Mouse (Mus musculus) splenic B cell, adult 2 months (primary cell): ENCODE measurements around the gene Aff3.
A peak's percentile ranks its signal among the peaks of the same experiment; 100 is the strongest.

Source experiments
- DNase-seq: peaks from one replicate; pipeline ENCODE4 v3.0.0-alpha.2; 2011; ENCODE audit warnings: low read depth, low spot score
- H3K27me3 ChIP-seq: 2 replicates; pipeline ENCODE4 v1.6.1; 2012; ENCODE audit warnings: mild to moderate bottlenecking, low read length, moderate library complexity, mixed read lengths; ENCODE audit not compliant: control insufficient read depth, poor library complexity, insufficient read depth, severe bottlenecking
- H3K36me3 ChIP-seq: 2 replicates; pipeline ENCODE4 v1.6.1; 2012; ENCODE audit warnings: mild to moderate bottlenecking, low read length, moderate library complexity, mixed read lengths; ENCODE audit not compliant: control insufficient read depth, poor library complexity, insufficient read depth, severe bottlenecking

Aff3 gene

DNA sequence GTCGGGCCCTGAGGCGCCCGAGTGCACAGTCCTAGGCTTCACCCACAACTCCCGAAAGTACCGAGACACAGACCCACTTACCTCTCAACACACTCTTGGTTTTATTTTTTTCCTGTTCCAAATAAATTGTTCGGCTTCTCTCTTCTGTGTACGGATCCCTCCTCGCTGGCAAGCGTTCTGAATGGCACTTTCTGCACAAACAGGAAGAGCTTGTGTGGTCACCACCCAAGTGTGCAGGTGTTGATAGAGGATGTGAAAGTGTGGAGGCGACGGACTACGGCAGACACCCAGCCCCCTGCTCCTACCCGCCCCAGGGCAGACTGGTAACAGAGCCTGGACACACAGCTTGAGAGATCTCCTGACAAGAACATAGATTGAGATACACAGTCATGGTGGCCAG lies at the start of gene Aff3:
Gene Aff3, minus strand, starts transcription at position 179 of the 400 bp plus-strand sequence.
- H3K27me3 ChIP-seq: no peaks in the 10 kb centered on the region
- DNase-seq: peak; percentile 92
- H3K36me3 ChIP-seq: no peaks in the 10 kb centered on the region

GRCm38 (mm10) chr1:38700646-38701045 lies 35.9 kb upstream of the Aff3 start:
- Histone ChIP-seq H3K27me3 (no peaks in the 10 kb centered on the region), H3K36me3 (no peaks in the 10 kb centered on the region)
- no peak for DNase-seq

DNA sequence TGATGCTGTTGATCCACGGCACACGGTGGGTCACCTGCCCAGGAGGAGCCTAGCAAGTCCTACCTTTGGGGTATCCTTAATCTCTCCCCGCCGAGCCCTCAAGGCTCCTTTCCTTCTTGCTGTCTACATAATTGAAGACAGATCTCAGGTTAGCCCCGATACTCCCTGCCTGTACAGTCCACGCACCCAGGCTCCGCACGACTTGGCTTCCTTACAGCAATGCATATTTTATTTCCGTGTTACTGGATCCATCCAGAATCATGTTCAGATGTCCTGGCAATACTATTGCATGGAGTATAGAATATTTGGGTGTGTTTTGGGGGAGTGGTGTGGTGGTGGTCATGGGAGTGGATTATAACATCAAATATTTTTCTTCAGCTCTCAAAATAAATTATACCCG lies 34.5 kb upstream of the Aff3 start:
- no peaks in the 10 kb centered on the region for H3K36me3 ChIP-seq

GRCm38 (mm10) chr1:38695812-38696681 lies 31.3 kb upstream of the Aff3 start:
- no peaks in the 10 kb centered on the region for H3K36me3 ChIP-seq
- peak; percentile 59 for DNase-seq
- no peaks in the 10 kb centered on the region for H3K27me3 ChIP-seq

More for the DNA sequence above, 34.5 kb upstream of the Aff3 start:
- no peak for DNase-seq
- H3K27me3 ChIP-seq: no peaks in the 10 kb centered on the region

DNA sequence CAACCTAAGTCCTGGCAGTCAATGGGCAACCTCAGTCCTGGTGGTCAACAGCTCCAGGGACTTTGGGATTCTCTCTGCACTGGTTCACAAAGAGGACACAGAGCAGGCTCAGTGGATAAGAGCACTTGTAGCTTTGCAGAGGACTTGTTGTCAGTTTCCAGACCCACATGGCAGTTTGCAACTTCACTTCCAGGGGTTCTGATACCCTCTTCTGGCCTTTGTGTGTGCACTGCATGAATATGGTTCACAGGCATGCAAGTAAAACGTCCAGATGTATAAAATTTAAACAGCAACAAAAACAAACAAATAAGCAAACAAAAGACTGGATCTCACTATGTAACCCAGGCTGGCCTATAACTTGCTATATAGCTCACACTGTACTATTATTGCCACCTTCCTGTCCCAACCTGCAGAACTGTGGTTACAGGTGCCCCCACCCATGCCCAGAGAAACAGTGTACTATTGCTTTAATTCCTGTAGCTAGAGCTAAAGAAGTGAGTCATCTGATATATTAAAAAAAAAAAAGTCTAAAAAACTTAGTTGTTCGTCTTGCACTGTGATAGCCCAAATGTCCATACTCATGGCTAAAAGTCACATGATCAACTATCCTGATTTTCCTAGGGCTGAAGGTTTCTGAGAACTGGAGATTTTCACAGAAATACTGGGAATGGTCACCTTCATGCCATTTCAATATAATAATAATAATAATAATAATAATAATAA lies 30.5 kb upstream of the Aff3 start:
- H3K36me3 ChIP-seq: no peaks in the 10 kb centered on the region
- DNase-seq: no peak
- H3K27me3 ChIP-seq: no peaks in the 10 kb centered on the region

DNA sequence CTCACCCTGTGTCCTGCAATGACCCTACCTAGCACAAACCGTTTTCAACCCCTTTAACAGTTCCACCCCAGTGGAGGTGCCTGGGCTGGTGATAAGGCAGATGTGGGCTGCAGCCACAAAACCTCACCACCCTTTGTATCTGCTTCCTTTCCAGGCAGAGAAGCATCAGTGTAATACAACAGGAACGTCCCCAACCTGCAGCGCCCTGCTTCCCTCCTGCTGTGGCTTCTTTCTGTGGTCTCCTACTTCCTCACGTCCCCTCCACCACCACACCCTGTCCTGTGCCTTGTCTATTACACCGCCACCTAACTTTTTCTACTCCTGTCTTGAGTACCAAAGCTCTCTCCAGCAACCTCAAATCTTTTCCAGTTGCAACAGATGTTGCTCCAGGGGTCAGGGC lies 29.4 kb upstream of the Aff3 start:
- no peaks in the 10 kb centered on the region for H3K27me3 ChIP-seq
- no peaks in the 10 kb centered on the region for H3K36me3 ChIP-seq
- peak; percentile 69 for DNase-seq

DNA sequence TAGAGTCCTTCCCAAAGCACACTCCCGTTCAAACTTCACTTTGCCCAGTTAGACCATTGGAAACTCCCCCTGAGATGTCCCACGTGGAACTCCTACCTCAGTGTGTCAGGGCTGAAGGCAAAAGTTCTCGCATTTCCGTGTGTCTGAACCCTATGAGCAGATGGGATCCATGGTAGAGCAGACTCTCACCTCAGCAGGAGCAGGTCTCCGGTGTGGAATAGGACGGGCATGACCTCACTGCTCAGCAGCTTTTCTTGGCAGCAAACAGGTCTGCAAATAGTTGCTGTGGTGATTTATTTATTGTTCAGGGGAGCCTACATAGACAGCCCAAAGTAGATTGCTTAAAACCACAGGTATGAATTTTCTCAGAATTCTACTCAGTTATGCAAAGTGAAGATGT lies 25.7 kb upstream of the Aff3 start:
- H3K36me3 ChIP-seq: no peaks in the 10 kb centered on the region
- H3K27me3 ChIP-seq: no peaks in the 10 kb centered on the region
- no peak for DNase-seq

DNA sequence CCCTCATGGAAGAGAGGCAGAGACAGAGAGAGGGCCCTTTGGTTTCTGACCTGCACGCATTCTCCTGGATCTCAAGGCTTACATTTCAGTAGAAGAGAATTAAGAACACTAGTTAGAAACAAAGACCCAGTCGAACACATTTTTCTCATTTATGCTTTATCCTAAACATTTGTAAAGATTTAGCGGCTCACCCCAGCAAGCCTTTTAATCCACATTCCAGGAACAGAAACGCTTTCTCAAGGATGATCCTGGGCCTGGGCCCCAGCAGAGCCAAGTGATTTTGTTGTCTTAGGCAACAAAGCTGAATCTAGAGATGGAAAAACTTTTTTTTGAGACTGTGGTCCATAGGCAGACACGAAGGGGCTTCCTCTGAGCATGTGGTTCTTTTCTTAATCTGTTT lies 23.5 kb upstream of the Aff3 start:
- Histone ChIP-seq H3K27me3 (no peaks in the 10 kb centered on the region), H3K36me3 (no peaks in the 10 kb centered on the region)
- DNase-seq: no peak

- no peak for DNase-seq
- no peaks in the 10 kb centered on the region for H3K27me3 ChIP-seq
- H3K36me3 ChIP-seq: no peaks in the 10 kb centered on the region
Observed at GRCm38 (mm10) chr1:38685706-38686105, 21.0 kb upstream of the Aff3 start.

DNA sequence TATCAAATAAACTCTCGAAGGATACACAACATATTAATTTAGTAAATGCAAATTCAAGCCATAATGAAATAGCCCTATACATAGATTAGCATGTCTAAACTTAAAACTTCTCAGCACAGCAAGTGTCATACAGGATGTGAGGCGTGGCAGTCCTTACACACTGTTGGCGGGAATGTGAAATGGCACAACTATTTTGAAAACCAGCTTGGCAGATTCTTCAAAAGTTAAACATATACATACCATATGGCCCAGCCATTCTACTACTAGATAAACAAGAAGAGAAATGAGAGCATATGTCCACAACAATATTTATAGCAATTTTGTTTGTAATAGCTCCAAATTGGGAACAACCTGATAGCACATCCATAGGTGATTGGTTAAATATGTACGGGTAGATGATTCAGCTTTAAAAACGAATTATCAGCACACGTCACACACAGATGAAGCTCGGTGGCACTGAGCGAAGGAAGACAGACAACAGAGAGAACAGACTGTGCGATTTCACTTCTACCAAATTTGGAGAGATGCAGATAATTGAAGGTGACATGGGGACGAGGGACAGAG lies 18.5 kb upstream of the Aff3 start:
- DNase-seq: no peak
- no peaks in the 10 kb centered on the region for H3K36me3 ChIP-seq
- H3K27me3 ChIP-seq: no peaks in the 10 kb centered on the region

DNA sequence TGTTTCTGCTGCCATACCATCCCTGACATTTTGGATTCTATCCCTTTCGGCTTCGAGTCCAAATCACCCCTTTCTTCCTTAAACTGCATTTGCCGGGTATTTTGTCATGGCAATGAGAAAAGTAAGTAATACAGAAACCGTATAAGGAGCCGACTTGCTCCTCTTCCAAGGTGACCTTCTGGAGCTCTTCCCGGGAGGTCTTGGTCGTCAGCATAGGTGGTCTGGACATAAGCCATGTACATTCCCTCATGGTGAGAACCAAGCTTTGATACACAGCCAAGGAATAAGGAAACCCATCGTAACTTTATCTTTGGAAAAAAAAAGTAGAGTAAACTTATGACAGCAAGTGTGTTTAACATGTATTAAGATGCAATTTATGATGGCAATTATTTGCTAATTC lies 15.1 kb upstream of the Aff3 start:
- Histone ChIP-seq H3K27me3 (no peaks in the 10 kb centered on the region), H3K36me3 (no peaks in the 10 kb centered on the region)
- DNase-seq: no peak

DNA sequence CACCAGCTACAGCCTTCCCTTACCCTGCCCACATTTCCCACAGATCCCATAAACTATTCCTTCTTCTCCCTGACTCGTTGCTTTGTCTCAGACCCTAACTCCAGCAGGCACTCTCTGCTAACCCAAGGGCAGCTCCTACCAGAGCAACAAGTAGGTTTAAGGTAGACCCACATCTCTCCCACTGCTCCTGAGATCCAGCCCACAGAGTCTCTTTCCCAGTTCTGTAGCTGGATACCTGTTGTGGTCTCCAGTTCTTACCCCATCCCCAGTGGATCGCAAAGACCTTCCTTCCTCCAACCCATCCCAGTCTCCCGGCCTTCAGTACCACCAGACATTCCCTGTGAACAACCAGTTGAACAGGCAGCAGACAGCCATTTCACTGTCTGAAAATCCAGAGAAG lies 7.0 kb upstream of the Aff3 start:
- H3K36me3 ChIP-seq: no peaks in the 10 kb centered on the region
- H3K27me3 ChIP-seq: no peaks in the 10 kb centered on the region

DNA sequence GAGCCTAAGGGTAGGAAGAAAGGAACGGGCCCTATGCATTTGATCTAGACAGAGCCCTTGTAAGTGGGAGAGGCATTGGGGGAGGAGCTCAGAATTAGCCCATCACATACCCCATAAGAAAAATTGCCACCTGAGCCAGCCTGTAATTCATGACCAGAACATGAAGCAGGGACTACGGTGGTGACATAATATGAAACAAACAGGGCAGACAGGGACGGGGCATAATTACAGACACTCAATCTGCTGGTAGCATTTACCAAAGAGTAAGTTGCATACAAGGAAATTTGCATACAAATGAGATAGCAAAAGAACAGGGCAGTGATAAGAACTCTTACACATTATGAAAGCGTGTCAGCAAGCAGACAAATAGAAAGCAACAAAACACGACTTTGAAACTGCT lies 6.3 kb upstream of the Aff3 start:
- Histone ChIP-seq H3K27me3 (no peaks in the 10 kb centered on the region), H3K36me3 (no peaks in the 10 kb centered on the region)
- DNase-seq: no peak

More for the DNA sequence above, 7.0 kb upstream of the Aff3 start:
- no peak for DNase-seq

GRCm38 (mm10) chr1:38668327-38668726 lies 3.6 kb upstream of the Aff3 start:
- DNase-seq: no peak
- no peaks in the 10 kb centered on the region for H3K36me3 ChIP-seq
- no peaks in the 10 kb centered on the region for H3K27me3 ChIP-seq

- Histone ChIP-seq H3K36me3 (no peaks in the 10 kb centered on the region), H3K27me3 (no peaks in the 10 kb centered on the region)
- no peak for DNase-seq
Observed at GRCm38 (mm10) chr1:38667892-38668291, 3.1 kb upstream of the Aff3 start.
